Mouse (Mus musculus) lung, adult 2 months (tissue): ENCODE measurements at regions not wholly inside any gene's neighbourhood (a gene's known extent, or its start where the extent isn't known, plus 50 kb on each side); places are given as distances from the start of the nearest gene placed in this dataset.
"Not testable (repeated sequence)": the region's sequence is repeated elsewhere in the genome, so short reads cannot be mapped to it uniquely, and the experiment has no call there.

Experiments
- CTCF ChIP-seq: fragments of 200-500 bp; IDR thresholded peaks from 2 replicates; pipeline ENCODE4 v1.5.1; 2011; ENCODE audit warnings: mild to moderate bottlenecking, low read length, control low read depth; ENCODE audit not compliant: insufficient read depth
- POLR2A ChIP-seq: fragments of 200-500 bp; IDR thresholded peaks from 2 replicates; pipeline ENCODE4 v1.6.1; 2011; ENCODE audit warnings: low read depth, mild to moderate bottlenecking, control low read depth, low read length, borderline replicate concordance; ENCODE audit errors: extremely low read depth

DNA sequence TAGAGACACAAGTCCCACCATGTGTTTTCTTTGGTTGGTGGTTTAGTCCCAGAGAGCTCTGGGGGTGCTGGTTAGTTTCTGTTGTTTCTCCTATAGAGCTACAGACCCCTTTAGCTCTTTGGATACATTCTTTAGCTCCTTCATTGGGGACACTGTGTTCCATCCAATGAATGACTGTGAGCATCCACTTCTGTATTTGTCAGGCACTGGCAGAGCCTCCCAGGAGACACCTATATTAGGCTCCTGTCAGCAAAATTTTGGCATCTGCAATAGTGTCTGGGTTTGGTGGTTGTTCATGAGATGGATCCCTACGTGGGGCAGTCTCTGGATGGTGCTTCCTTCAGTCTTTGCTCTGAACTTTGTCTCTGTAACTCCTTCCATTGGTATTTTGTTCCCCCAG is 97.2 kb upstream of the Gm21119 start:
- not testable (repeated sequence) for TF ChIP-seq CTCF, POLR2A
